ENCODE assay signal across 13 mouse cellular contexts in genomic region chr15:91371859-91372394, GRCm38 (mm10).
A peak's percentile ranks its signal among the peaks of the same experiment; 100 is the strongest.
DNase-seq lines count a peak whose midpoint lies in the region; ATAC-seq and TF ChIP-seq lines count a peak whose summit lies in the region.
"Had no signal": no experiment of that assay in that cellular context is flagged by ENCODE, and none has a peak within 500 bp of the region (broad histone marks: within the 10 kb centered on the region; RNA-seq: fewer than 3 reads in every experiment).

No protein-coding gene starts in this region.

- no peak for TF ChIP-seq POLR2A in cerebellum, adult 2 months (IDR thresholded peaks at IDR 0.05; ENCODE audit: borderline replicate concordance, insufficient read depth, low read length)
- TF ChIP-seq POLR2A in lung, adult 2 months (IDR thresholded peaks at IDR 0.05; ENCODE audit: borderline replicate concordance, extremely low read depth, low read depth, low read length) = no peak

- H3K27ac ChIP-seq in cerebellum, adult 2 months (ENCODE audit: insufficient read depth, low read length) = peak overlapping the region; percentile 20; the same call in 1 of the 2 replicates
- H3K27ac ChIP-seq in kidney, embryonic 14.5 days (ENCODE audit: low read depth, low read length) = no peak overlapping the region
- no peak overlapping the region for H3K27ac ChIP-seq in lung, embryonic 14.5 days (ENCODE audit: low read depth)
- peak overlapping the region; percentile 79; the same call in 1 of the 2 replicates for H3K27ac ChIP-seq in hindbrain, postnatal 0 days
- H3K27ac ChIP-seq: liver, embryonic 15.5 days had no signal

- TF ChIP-seq CTCF in cerebellum, adult 2 months (IDR thresholded peaks at IDR 0.05; ENCODE audit: borderline replicate concordance, insufficient read depth, low read depth, low read length) = no peak
- TF ChIP-seq CTCF in lung, embryonic 14.5 days (IDR thresholded peaks at IDR 0.05; ENCODE audit: low read depth) = no peak
- TF ChIP-seq CTCF in lung, adult 2 months (IDR thresholded peaks at IDR 0.05; ENCODE audit: insufficient read depth, low read length) = no peak
- no peak for TF ChIP-seq CTCF in hindbrain, postnatal 0 days (IDR thresholded peaks at IDR 0.05; ENCODE audit: low read depth)

- H3K4me2 ChIP-seq in kidney, embryonic 14.5 days (replicated peaks; ENCODE audit: low read depth, low read length) = no peak overlapping the region
- H3K4me2 ChIP-seq in lung, embryonic 14.5 days = no peak overlapping the region
- H3K4me2 ChIP-seq in hindbrain, postnatal 0 days (ENCODE audit: low read depth, low read length) = no peak overlapping the region
- H3K4me2 ChIP-seq: liver, embryonic 15.5 days; midbrain, embryonic 15.5 days had no signal

- WGBS in cerebellum, adult 2 months = 54% methylated on average over 7 of the region's 7 CpGs
- WGBS in kidney, embryonic 14.5 days = 27% methylated on average over 7 of the region's 7 CpGs
- 42% methylated on average over 7 of the region's 7 CpGs for WGBS in lung, embryonic 14.5 days
- 75% methylated on average over 7 of the region's 7 CpGs for WGBS in lung, adult 2 months
- WGBS in hindbrain, postnatal 0 days = 38% methylated on average over 7 of the region's 7 CpGs

- DNase-seq in cerebellum, adult 2 months = no peak
- DNase-seq in cerebellum, adult 8-10 months = no peak
- DNase-seq in kidney, adult 18-20 months = no peak
- peak; percentile 70 for DNase-seq in lung, embryonic 14.5 days
- DNase-seq in lung, adult 2 months = no peak
- peak; percentile 53 for DNase-seq in hindbrain, postnatal 0 days (ENCODE audit: low spot score)
- no peak for DNase-seq in ovary, postnatal 10 days (ENCODE audit: low spot score)
- DNase-seq: heart, adult 11 months; heart, postnatal 14 days; thymus, adult 2 months had no signal

- no peaks in the 10 kb centered on the region for H3K27me3 ChIP-seq in cerebellum, adult 2 months (ENCODE audit: control insufficient read depth, insufficient read depth, low read length)
- no peaks in the 10 kb centered on the region for H3K27me3 ChIP-seq in kidney, embryonic 14.5 days (ENCODE audit: control insufficient read depth, insufficient read depth, low read length)
- no peaks in the 10 kb centered on the region for H3K27me3 ChIP-seq in lung, embryonic 14.5 days (ENCODE audit: insufficient read depth, low read length)
- H3K27me3 ChIP-seq in hindbrain, postnatal 0 days (ENCODE audit: insufficient read depth, low read length) = no peaks in the 10 kb centered on the region
- H3K27me3 ChIP-seq: liver, embryonic 15.5 days; midbrain, embryonic 15.5 days had no signal

- no peak overlapping the region for H3K9ac ChIP-seq in kidney, embryonic 14.5 days (ENCODE audit: low read depth, low read length)
- H3K9ac ChIP-seq in lung, embryonic 14.5 days = no peak overlapping the region
- no peak overlapping the region for H3K9ac ChIP-seq in hindbrain, postnatal 0 days (replicated peaks; ENCODE audit: low read length)
- H3K9ac ChIP-seq: liver, embryonic 15.5 days; midbrain, embryonic 15.5 days had no signal

- no peak overlapping the region for H3K4me3 ChIP-seq in cerebellum, adult 2 months (replicated peaks; ENCODE audit: insufficient read depth, low read depth, low read length)
- no peak overlapping the region for H3K4me3 ChIP-seq in kidney, embryonic 14.5 days (ENCODE audit: low read length)
- no peak overlapping the region for H3K4me3 ChIP-seq in lung, embryonic 14.5 days (ENCODE audit: low read depth, low read length)
- H3K4me3 ChIP-seq in lung, adult 2 months (replicated peaks; ENCODE audit: extremely low read depth, low read depth, low read length) = no peak overlapping the region
- H3K4me3 ChIP-seq in hindbrain, postnatal 0 days (ENCODE audit: low read length) = no peak overlapping the region
- H3K4me3 ChIP-seq: liver, embryonic 15.5 days; midbrain, embryonic 15.5 days had no signal

- ATAC-seq in kidney, embryonic 14.5 days (ENCODE audit: low FRiP score, low TSS enrichment) = peak; percentile 88
- peak; percentile 81 for ATAC-seq in lung, embryonic 14.5 days (ENCODE audit: insufficient read depth)
- ATAC-seq in hindbrain, postnatal 0 days = no peak; the same call in 1 of the 2 replicates

- H3K9me3 ChIP-seq in kidney, embryonic 14.5 days (ENCODE audit: control insufficient read depth, low read length) = no peaks in the 10 kb centered on the region
- H3K9me3 ChIP-seq in lung, embryonic 14.5 days (ENCODE audit: low read depth, low read length) = no peaks in the 10 kb centered on the region
- no peaks in the 10 kb centered on the region for H3K9me3 ChIP-seq in hindbrain, postnatal 0 days (ENCODE audit: low read length)
- H3K9me3 ChIP-seq: liver, embryonic 15.5 days; midbrain, embryonic 15.5 days had no signal

- no peaks in the 10 kb centered on the region for H3K36me3 ChIP-seq in kidney, embryonic 14.5 days (ENCODE audit: control insufficient read depth, insufficient read depth, low read length)
- H3K36me3 ChIP-seq in lung, embryonic 14.5 days (ENCODE audit: insufficient read depth) = no peaks in the 10 kb centered on the region
- H3K36me3 ChIP-seq in hindbrain, postnatal 0 days (ENCODE audit: insufficient read depth, low read length) = no peaks in the 10 kb centered on the region
- H3K36me3 ChIP-seq: liver, embryonic 15.5 days; midbrain, embryonic 15.5 days had no signal

- H3K4me1 ChIP-seq in cerebellum, adult 2 months (ENCODE audit: control insufficient read depth, insufficient read depth, low read length) = peaks cover 20% of the 10 kb centered on the region
- H3K4me1 ChIP-seq in kidney, embryonic 14.5 days (ENCODE audit: control insufficient read depth, insufficient read depth, low read length) = peaks cover 15% of the 10 kb centered on the region
- H3K4me1 ChIP-seq in lung, embryonic 14.5 days (ENCODE audit: insufficient read depth) = peaks cover 4% of the 10 kb centered on the region; the same call in 1 of the 2 replicates
- H3K4me1 ChIP-seq in lung, adult 2 months (ENCODE audit: control insufficient read depth, insufficient read depth, low read length) = no peaks in the 10 kb centered on the region
- peaks cover 22% of the 10 kb centered on the region; the same call in 1 of the 2 replicates for H3K4me1 ChIP-seq in hindbrain, postnatal 0 days (ENCODE audit: insufficient read depth, low read length)
- H3K4me1 ChIP-seq: liver, embryonic 15.5 days had no signal

Comparison
In these comparisons a context has a peak if more than half of its experiments do, and no peak if none do; other contexts are left out.
1. DNase-seq: peak in lung, embryonic 14.5 days (single experiment) and hindbrain, postnatal 0 days (single experiment); none in cerebellum, adult 2 months (0 of 2), cerebellum, adult 8-10 months (single experiment), kidney, adult 18-20 months (single experiment), lung, adult 2 months (single experiment) and ovary, postnatal 10 days (single experiment).
2. H3K27ac ChIP-seq: peak in cerebellum, adult 2 months (single experiment) and hindbrain, postnatal 0 days (single experiment); none in kidney, embryonic 14.5 days (single experiment) and lung, embryonic 14.5 days (single experiment).